Mouse (Mus musculus): ENCODE results near the gene Mesp1. TPM values are rescaled to one million over a fixed set of nuclear protein-coding genes. Genes with fewer than 3 reads are reported as not detected.

The Mesp1 gene
- polyA plus RNA-seq, 2 experiments: 0.02 TPM; not detected in 1

DNA sequence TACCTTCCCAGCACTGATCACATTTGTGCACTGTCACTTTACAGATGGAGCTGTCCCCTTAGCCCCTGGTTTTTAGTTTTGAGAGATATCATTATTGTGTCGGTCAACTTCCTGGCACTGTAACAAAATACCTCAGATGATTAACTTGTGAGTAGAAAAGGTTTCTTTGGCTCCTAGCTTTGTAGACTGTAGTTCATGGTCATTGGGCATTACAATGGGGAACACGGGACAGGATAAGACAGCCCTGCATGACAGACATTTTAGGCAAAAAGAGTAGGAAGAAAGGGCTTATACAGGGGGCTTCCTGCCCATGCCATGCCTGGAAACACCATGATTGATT is 11.1 kb downstream of the Mesp1 start:
- TF ChIP-seq EP300 (IDR thresholded peaks at IDR 0.05; ENCODE audit: low read depth): no peak
- no peak for TF ChIP-seq CTCF (IDR thresholded peaks at IDR 0.05; ENCODE audit: low read depth)
- Histone ChIP-seq H3K27me3 (ENCODE audit: control insufficient read depth, insufficient read depth, low read length) (no peaks in the 10 kb centered on the region), H3K27ac (no peak overlapping the region), H3K4me2 (ENCODE audit: low read depth) (no peak overlapping the region), H3K4me3 (ENCODE audit: insufficient read depth in 1 of 2, low read depth in 2 of 2, low read length in 2 of 2) (no peak overlapping the region), H3K9ac (replicated peaks) (no peak overlapping the region), H3K9me3 (ENCODE audit: control insufficient read depth, low read length) (no peaks in the 10 kb centered on the region), H3K4me1 (replicated peaks; ENCODE audit: control insufficient read depth in 2 of 2, insufficient read depth in 2 of 2, low read length in 1 of 2) (peaks cover 0 to 3% of the 10 kb centered on the region in 2 experiments; a peak in 1 of 4 replicates), H3K36me3 (replicated peaks; ENCODE audit: control insufficient read depth, insufficient read depth, low read depth) (no peaks in the 10 kb centered on the region)
- ATAC-seq (ENCODE audit: insufficient read depth) (no peak), DNase-seq (ENCODE audit: low read depth in 3 of 3, low spot score in 3 of 3) (no peak)
- WGBS (ENCODE audit: insufficient replicate concordance): 69% methylated on average over 2 of the region's 2 CpGs

DNA sequence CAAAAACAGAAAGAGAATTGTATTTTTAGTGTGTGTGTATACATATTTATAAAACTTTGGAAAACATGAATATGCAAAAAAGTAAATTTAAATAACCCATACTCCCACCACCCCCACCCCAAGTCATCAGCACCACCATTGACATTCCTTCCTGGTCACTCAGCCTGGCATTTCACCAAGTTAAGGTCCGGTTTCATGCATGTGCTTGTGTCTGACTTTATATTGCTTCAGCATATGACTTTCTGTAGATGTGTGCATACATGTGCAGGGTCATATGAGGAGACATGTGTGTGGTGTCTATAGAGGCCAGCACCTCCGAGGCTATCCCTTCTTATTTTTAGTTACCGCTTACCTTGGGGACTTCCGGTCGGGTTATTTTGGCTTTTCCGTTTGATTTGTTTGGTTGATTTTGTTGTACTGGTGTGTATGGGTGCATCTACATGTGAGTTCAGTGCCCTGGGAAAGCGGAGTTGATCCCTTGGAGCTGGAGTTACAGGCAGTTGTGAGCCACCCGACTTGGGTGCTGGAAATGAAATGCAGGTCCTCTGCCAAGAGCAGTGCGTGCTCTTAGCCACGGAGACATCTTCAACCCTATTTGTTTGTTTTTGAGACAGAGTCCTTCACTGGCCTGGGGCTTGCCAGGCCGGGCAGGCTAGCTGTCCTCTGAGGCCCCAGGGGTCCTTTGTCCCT is 11.6 kb downstream of the Mesp1 start:
- no peak for ATAC-seq (ENCODE audit: insufficient read depth)
- H3K4me2 ChIP-seq (ENCODE audit: low read depth): no peak overlapping the region

GRCm38 (mm10) chr7:79780647-79781626 is 12.7 kb downstream of the Mesp1 start:
- Histone ChIP-seq H3K27me3 (ENCODE audit: control insufficient read depth, insufficient read depth, low read length) (no peaks in the 10 kb centered on the region), H3K27ac (peak overlapping the region; percentile 50), H3K4me3 (ENCODE audit: insufficient read depth in 1 of 2, low read depth in 2 of 2, low read length in 2 of 2) (peak overlapping the region; percentile 40), H3K4me1 (replicated peaks; ENCODE audit: control insufficient read depth in 2 of 2, insufficient read depth in 2 of 2, low read length in 1 of 2) (peaks cover 0 to 3% of the 10 kb centered on the region in 2 experiments; a peak in 1 of 4 replicates), H3K36me3 (replicated peaks; ENCODE audit: control insufficient read depth, insufficient read depth, low read depth) (no peaks in the 10 kb centered on the region), H3K9me3 (ENCODE audit: control insufficient read depth, low read length) (no peaks in the 10 kb centered on the region), H3K9ac (replicated peaks) (peak overlapping the region; percentile 13), H3K4me2 (ENCODE audit: low read depth) (peak overlapping the region; percentile 63)
- peak in 2 of 3 experiments; percentile 32 to 36 for DNase-seq (ENCODE audit: low read depth in 3 of 3, low spot score in 3 of 3)
- ATAC-seq (ENCODE audit: insufficient read depth): peak; percentile 68
- WGBS (ENCODE audit: insufficient replicate concordance): 19% methylated on average over 16 of the region's 16 CpGs
- TF ChIP-seq CTCF (IDR thresholded peaks at IDR 0.05; ENCODE audit: low read depth) (peak; percentile 93), EP300 (IDR thresholded peaks at IDR 0.05; ENCODE audit: low read depth) (no peak)

More for the DNA sequence above, 11.6 kb downstream of the Mesp1 start:
- Histone ChIP-seq H3K9ac (replicated peaks) (no peak overlapping the region), H3K27me3 (ENCODE audit: control insufficient read depth, insufficient read depth, low read length) (no peaks in the 10 kb centered on the region), H3K9me3 (ENCODE audit: control insufficient read depth, low read length) (no peaks in the 10 kb centered on the region), H3K4me1 (replicated peaks; ENCODE audit: control insufficient read depth in 2 of 2, insufficient read depth in 2 of 2, low read length in 1 of 2) (peaks cover 0 to 3% of the 10 kb centered on the region in 2 experiments; a peak in 1 of 4 replicates), H3K36me3 (replicated peaks; ENCODE audit: control insufficient read depth, insufficient read depth, low read depth) (no peaks in the 10 kb centered on the region), H3K27ac (no peak overlapping the region), H3K4me3 (ENCODE audit: insufficient read depth in 1 of 2, low read depth in 2 of 2, low read length in 2 of 2) (no peak overlapping the region)
- 65% methylated on average over 11 of the region's 11 CpGs for WGBS (ENCODE audit: insufficient replicate concordance)
- TF ChIP-seq EP300 (IDR thresholded peaks at IDR 0.05; ENCODE audit: low read depth) (no peak), CTCF (IDR thresholded peaks at IDR 0.05; ENCODE audit: low read depth) (no peak)
- DNase-seq (ENCODE audit: low read depth in 3 of 3, low spot score in 3 of 3): no peak

DNA sequence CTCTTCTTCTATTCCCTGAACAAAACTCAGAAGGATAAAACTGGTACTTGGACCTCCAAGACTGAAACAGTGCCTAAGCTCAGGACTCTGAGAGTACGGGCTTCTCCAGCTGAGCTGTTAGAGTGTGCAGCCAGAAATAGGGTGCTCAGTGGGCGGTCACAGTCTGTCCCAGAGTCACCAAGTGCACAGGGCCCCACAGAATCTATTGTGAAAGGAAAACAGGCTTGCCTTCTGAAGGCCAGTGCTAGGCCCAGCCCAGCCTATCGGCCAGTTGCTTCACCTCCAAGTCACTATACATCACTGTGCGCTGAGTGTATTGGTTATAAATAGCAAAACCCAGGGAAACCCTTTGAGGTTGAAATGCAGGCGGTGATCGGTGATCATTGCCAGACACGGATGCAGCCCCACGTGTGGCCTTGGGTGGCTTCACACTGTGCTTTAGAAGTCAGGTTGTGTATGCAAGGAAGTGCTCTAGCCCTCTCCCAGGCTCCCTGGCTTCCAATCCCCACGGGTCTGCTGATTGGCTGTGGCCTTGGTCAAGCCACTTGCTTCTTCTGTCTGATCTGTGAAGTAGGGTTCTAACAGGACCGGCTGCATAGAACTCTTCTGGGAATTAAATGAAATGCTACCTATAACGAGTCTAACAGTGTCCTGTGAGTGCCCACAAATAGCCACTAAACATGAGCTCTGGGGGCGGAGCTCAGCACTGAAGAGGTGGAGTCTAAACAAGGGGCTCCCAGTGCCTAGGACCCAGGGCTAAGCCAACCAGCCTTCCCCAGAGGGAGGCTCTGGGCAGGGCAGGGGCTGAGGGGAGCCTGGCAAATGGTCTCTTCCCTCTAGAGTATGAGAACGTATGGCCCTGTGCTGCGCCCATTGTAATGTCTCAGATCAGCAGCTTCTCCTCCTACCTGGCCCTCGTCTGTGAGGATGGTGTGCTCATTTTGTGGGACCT is 21.8 kb downstream of the Mesp1 start:
- Histone ChIP-seq H3K9ac (replicated peaks) (no peak overlapping the region), H3K4me2 (ENCODE audit: low read depth) (no peak overlapping the region), H3K27me3 (ENCODE audit: control insufficient read depth, insufficient read depth, low read length) (no peaks in the 10 kb centered on the region), H3K9me3 (ENCODE audit: control insufficient read depth, low read length) (no peaks in the 10 kb centered on the region), H3K36me3 (replicated peaks; ENCODE audit: control insufficient read depth, insufficient read depth, low read depth) (no peaks in the 10 kb centered on the region), H3K27ac (no peak overlapping the region), H3K4me3 (ENCODE audit: insufficient read depth in 1 of 2, low read depth in 2 of 2, low read length in 2 of 2) (no peak overlapping the region), H3K4me1 (replicated peaks; ENCODE audit: control insufficient read depth in 2 of 2, insufficient read depth in 2 of 2, low read length in 1 of 2) (no peaks in the 10 kb centered on the region)
- TF ChIP-seq EP300 (IDR thresholded peaks at IDR 0.05; ENCODE audit: low read depth) (no peak), CTCF (IDR thresholded peaks at IDR 0.05; ENCODE audit: low read depth) (no peak)
- WGBS (ENCODE audit: insufficient replicate concordance): 47% methylated on average over 15 of the region's 15 CpGs
- DNase-seq (ENCODE audit: low read depth in 3 of 3, low spot score in 3 of 3) (no peak), ATAC-seq (ENCODE audit: insufficient read depth) (no peak)

All from liver, embryonic 14.5 days (tissue).